Mouse (Mus musculus): ENCODE data around the gene Ptprh. TPM values are rescaled to one million over a fixed set of nuclear protein-coding genes. Genes with fewer than 3 reads are reported as not detected.

Gene Ptprh
- not detected in 2 replicates for total RNA-seq (2015; ENCODE audit: low replicate concordance)
- not detected in 2 replicates for total RNA-seq (2017; ENCODE audit: low replicate concordance)

- no peak for ATAC-seq (replicated peaks; ENCODE audit: low FRiP score, poor library complexity, severe bottlenecking)
Observed at GRCm38 (mm10) chr7:4603873-4604272, at the start of gene Ptprh. TSS of gene Ptprh (minus strand) at chr7:4604041.

GRCm38 (mm10) chr7:4653351-4653750, 49.5 kb upstream of the Ptprh start:
- ATAC-seq (replicated peaks; ENCODE audit: low FRiP score, poor library complexity, severe bottlenecking): no peak

GRCm38 (mm10) chr7:4652726-4653125, 48.9 kb upstream of the Ptprh start:
- no peak for ATAC-seq (replicated peaks; ENCODE audit: low FRiP score, poor library complexity, severe bottlenecking)

GRCm38 (mm10) chr7:4651581-4651980, 47.7 kb upstream of the Ptprh start:
- no peak for ATAC-seq (replicated peaks; ENCODE audit: low FRiP score, poor library complexity, severe bottlenecking)

GRCm38 (mm10) chr7:4647992-4648391, 44.2 kb upstream of the Ptprh start:
- no peak for ATAC-seq (replicated peaks; ENCODE audit: low FRiP score, poor library complexity, severe bottlenecking)

GRCm38 (mm10) chr7:4647291-4647690, 43.5 kb upstream of the Ptprh start:
- ATAC-seq (replicated peaks; ENCODE audit: low FRiP score, poor library complexity, severe bottlenecking): no peak

- 0 out of 2 replicates have a peak, but pooled peaks have one; percentile 52 for ATAC-seq (replicated peaks; ENCODE audit: low FRiP score, poor library complexity, severe bottlenecking)
Observed at GRCm38 (mm10) chr7:4646806-4647205, 43.0 kb upstream of the Ptprh start.

- ATAC-seq (replicated peaks; ENCODE audit: low FRiP score, poor library complexity, severe bottlenecking): no peak
Observed at GRCm38 (mm10) chr7:4643225-4643624, 39.4 kb upstream of the Ptprh start.

GRCm38 (mm10) chr7:4641956-4642355, 38.1 kb upstream of the Ptprh start:
- no peak for ATAC-seq (replicated peaks; ENCODE audit: low FRiP score, poor library complexity, severe bottlenecking)

GRCm38 (mm10) chr7:4641155-4641554, 37.3 kb upstream of the Ptprh start:
- ATAC-seq (replicated peaks; ENCODE audit: low FRiP score, poor library complexity, severe bottlenecking): no peak

GRCm38 (mm10) chr7:4636179-4636578, 32.3 kb upstream of the Ptprh start:
- ATAC-seq (replicated peaks; ENCODE audit: low FRiP score, poor library complexity, severe bottlenecking): no peak

- peak; percentile 76 for ATAC-seq (replicated peaks; ENCODE audit: low FRiP score, poor library complexity, severe bottlenecking)
Observed at GRCm38 (mm10) chr7:4631031-4631430, 27.2 kb upstream of the Ptprh start, which contains the start of gene Tmem86b. TSS of gene Tmem86b (minus strand) at chr7:4631422.

GRCm38 (mm10) chr7:4630198-4630597, 26.4 kb upstream of the Ptprh start:
- ATAC-seq (replicated peaks; ENCODE audit: low FRiP score, poor library complexity, severe bottlenecking): peak; percentile 91

GRCm38 (mm10) chr7:4629586-4629985, 25.7 kb upstream of the Ptprh start:
- peak; percentile 20 for ATAC-seq (replicated peaks; ENCODE audit: low FRiP score, poor library complexity, severe bottlenecking)

- ATAC-seq (replicated peaks; ENCODE audit: low FRiP score, poor library complexity, severe bottlenecking): no peak
Observed at GRCm38 (mm10) chr7:4625928-4626327, 22.1 kb upstream of the Ptprh start.

- ATAC-seq (replicated peaks; ENCODE audit: low FRiP score, poor library complexity, severe bottlenecking): no peak
Observed at GRCm38 (mm10) chr7:4624343-4624742, 20.5 kb upstream of the Ptprh start.

GRCm38 (mm10) chr7:4623544-4624189, 19.8 kb upstream of the Ptprh start:
- ATAC-seq (replicated peaks; ENCODE audit: low FRiP score, poor library complexity, severe bottlenecking): peak; percentile 46; the same call in 1 of the 2 replicates

- ATAC-seq (replicated peaks; ENCODE audit: low FRiP score, poor library complexity, severe bottlenecking): peak; percentile 54; the same call in 1 of the 2 replicates
Observed at GRCm38 (mm10) chr7:4619979-4620378, 16.1 kb upstream of the Ptprh start.

GRCm38 (mm10) chr7:4613740-4614403, 10.0 kb upstream of the Ptprh start:
- ATAC-seq (replicated peaks; ENCODE audit: low FRiP score, poor library complexity, severe bottlenecking): peak; percentile 75

GRCm38 (mm10) chr7:4612956-4613355, 9.1 kb upstream of the Ptprh start:
- no peak for ATAC-seq (replicated peaks; ENCODE audit: low FRiP score, poor library complexity, severe bottlenecking)

GRCm38 (mm10) chr7:4612386-4612785, 8.5 kb upstream of the Ptprh start:
- no peak for ATAC-seq (replicated peaks; ENCODE audit: low FRiP score, poor library complexity, severe bottlenecking)

All from erythroid progenitor cell, adult 5-6 weeks (primary cell).